Mouse (Mus musculus) bone marrow, adult 2 months (tissue): ENCODE measurements around the gene Lpcat3.

Experiments used
- CTCF ChIP-seq: fragments of 200-500 bp; IDR thresholded peaks from 2 replicates; pipeline ENCODE4 v1.5.1; 2011; ENCODE audit warnings: low read length, control low read depth; ENCODE audit not compliant: control insufficient read depth, insufficient read depth
- POLR2A ChIP-seq: fragments of 200-500 bp; IDR thresholded peaks from 2 replicates; pipeline ENCODE4 v1.6.1; 2011; ENCODE audit warnings: low read depth, mild to moderate bottlenecking, control low read depth, low read length, borderline replicate concordance; ENCODE audit not compliant: control insufficient read depth

- peak; percentile 67 for TF ChIP-seq CTCF
- TF ChIP-seq POLR2A = no peak
These were observed 21.8 kb upstream of the Lpcat3 start for GRCm38 (mm10) chr6:124640997-124641396.
